Mouse (Mus musculus) erythroid progenitor cell, adult 5-6 weeks (primary cell): ENCODE results near the gene Cldn6. TPM values are rescaled to one million over a fixed set of nuclear protein-coding genes. Genes with fewer than 3 reads are reported as not detected.

Experiments
- ATAC-seq: replicated peaks from 2 replicates; pipeline ENCODE4 v1.8.0; 2016; ENCODE audit warnings: moderate number of reproducible peaks, mild to moderate bottlenecking, moderate TSS enrichment, inconsistent platforms; ENCODE audit not compliant: poor library complexity, low FRiP score, severe bottlenecking
- total RNA-seq, 2 experiments: library from RNA; stranded (forward) in 1 of 2; stranded (reverse) in 1 of 2; fragments of 150-400 nt in 1 of 2; fragments of 186-747, 209-891 nt in 1 of 2; gene quantifications; 2 replicates each; pipeline versions ENCODE4 v1.2.3 to v1.2.4; 2015 to 2017; ENCODE audit warnings: low replicate concordance in 2 of 2

Cldn6 gene
- total RNA-seq, 2 experiments from 2014 or later: not detected

DNA sequence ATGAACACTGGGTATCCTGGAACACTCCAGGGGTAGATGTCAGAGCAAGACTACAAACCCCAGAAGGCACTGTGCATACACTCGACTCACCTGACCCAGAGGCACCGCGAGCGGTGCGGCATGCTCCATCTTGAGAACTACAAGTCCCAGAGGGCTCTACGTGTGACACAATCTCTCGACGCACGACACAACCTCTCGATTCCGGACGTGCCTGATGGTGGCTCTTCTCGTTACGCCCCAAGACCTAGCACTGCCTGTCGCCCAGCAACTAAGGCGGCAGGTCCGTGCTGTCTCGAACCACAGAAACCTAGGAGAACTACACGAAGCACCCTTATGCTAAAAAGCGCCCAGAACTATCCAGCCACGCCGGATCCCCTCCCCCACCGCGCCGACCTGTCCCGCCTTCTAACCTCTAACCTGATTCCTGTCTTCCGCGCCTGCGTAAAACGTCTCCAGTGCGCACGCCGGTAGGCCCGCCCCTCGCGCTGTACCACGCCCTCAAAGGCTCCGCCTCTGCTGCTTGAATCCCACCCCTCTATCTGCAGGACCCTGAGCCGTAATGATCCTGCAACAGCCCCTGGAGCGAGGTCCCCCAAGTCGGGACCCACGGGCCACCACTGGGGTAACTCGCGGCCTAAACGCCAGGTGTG is 5.5 kb upstream of the Cldn6 start, which contains the start of the genes Hcfc1r1 and Thoc6:
Gene Hcfc1r1 (plus strand): TSS at position 173 of the 650 bp plus-strand sequence.
Gene Thoc6 (minus strand): TSS at position 459 of the 650 bp plus-strand sequence.
- ATAC-seq: peak; percentile 90

DNA sequence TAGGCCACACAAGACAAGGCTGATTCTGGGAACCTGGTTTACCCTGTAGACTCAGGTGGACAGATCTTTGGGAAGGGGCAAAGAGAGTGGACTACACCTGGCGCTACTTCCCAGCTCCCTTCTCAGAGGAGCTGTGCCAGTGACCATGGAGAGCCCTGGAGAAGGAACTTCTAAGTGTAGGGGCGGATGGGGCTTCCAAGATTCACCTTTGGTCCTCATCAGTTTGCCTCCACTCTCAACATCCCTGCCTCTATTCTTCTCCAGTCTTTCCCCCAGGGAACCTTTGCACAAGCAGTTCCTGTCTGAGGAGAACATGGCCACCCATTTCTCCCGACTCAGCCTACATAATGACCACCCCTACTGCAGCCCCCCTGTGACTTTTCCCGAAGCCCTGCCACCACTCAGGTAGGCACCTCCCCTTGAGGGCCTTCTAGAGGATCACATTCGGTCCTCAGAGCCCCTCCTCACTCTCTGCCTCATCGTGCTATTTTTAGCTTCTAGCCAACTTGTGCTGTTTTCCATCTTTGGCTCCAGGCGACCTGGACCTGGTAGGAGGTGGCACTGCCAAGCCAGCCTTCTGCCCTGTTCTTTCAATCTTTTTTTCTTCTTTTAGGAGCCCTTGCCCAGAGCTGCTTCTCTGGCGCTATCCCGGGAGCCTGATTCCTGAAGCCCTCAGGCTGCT is 4.6 kb upstream of the Cldn6 start:
- no peak for ATAC-seq

DNA sequence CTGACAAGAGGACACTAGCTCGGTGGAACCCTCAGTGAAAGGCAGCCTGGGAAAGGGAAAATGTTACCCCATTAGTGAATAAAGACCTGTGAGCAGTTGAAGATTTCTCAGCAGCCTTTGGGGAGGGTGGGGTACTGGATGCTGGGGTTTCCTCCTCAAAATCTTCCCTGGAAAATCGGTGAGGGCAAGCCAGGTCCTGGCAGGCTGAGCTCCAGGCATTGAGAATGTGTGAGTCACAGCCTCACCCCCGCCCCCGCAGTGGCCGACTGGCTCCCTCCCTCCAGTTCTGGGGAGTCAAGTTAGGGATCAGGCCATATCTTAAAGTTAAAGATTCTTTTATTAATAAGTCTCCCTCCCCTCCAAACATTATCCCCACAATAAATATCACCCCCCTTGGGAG is 3.9 kb upstream of the Cldn6 start:
- no peak for ATAC-seq

DNA sequence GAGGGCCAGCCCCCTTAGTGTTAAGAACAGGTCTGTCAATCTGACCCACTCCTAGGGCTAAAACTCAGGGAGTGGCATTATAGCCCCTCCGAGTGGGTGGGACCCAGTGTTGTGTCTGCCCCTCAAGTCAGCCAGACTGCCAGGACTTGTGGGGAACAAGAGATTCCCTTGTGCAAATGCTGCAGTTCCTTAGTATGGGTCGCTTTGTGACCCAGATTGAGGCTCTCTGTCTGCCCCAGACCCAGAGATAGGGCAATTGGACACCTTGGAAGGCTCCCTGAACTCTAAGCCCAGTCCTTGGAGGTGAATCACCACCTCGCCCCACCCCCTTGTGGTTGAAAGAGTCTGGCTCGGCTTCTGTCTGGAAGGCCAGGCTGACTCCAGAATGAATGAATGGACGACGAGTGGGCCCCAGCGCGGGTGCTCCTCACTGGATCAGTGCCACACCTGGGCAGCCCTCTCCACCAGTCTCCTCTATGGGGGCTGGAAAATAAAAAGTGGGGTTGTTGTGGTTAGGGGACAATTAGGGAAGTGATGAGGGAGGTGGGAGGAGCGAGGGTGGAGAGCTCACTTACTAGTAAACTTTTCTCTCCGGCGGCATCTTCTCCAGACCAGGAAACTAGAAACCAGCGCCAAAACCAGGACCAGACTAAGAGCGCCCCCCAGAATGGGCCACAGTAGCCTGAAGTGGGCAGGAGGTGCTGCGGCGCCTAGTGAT is 3.3 kb upstream of the Cldn6 start:
- ATAC-seq: no peak

DNA sequence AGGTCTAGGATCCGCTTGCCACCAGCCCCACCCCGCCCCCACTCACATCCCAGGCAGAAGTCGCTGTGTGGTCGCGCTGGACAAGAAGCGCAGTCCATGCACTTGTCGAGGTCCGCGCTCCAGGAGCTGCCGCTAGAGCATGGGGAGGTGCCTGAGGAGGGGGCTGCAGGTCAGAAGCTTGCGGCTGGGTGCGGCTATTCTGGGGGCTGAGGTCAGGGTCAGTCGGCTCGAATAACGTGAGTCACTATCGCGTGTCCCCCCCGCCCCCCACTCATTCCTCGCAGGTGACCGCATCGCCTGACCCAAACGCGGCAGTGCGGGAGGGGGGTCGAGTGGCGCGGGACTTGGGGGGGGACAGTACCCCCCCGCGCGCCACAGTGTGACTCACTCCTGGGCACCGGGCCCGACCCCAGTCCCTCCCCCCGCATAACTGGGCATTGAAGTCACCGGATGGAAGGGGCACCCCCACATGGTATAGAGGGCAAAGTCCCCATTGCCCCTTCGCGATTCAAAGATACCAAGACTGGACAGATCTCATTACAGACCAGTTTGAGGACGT is 2.5 kb upstream of the Cldn6 start:
- no peak for ATAC-seq

DNA sequence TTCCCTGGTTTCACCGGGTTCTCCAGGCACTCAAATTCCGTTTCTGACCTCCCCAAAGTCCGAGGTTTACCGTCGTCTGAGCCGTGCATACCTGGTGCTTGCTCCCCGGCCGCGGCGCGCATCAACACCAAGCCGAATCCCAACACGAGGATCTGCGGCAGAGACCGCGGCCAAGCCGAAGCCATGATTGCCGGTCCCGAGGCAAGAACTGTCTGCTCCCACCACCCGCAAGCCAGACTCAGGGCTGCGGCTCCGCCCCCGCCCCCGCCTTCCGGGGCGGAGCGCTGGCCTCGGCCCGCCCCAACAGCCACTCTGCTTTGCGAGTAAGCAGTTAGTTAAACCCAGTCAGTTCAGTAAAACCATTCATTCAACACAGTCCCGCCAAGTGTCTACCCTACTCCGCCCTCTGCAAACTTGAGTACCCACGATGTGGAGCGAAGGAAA is 1.8 kb upstream of the Cldn6 start, which contains the start of gene Tnfrsf12a:
Gene Tnfrsf12a (minus strand): TSS at position 233 of the 444 bp plus-strand sequence.
- peak; percentile 61 for ATAC-seq

DNA sequence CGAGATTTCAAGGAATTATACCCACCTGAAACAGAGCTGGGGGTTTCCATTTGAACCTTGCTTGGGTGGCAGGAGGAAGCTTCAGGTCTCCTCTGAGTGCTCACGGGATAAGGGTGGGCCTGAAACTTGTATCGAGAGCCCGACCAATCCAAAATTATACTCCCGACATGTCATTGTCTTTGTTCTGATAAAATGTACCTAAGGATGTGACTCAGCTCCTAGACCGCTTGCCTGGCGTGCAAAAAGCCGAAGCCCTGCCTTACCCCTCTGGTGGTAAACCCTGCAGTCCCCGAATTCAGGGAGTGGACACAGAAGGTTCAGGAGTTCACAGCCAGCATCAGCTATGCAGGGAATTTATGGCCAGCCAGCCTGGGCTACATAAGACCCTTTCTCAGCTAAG is 1.3 kb downstream of the Cldn6 start:
- ATAC-seq: no peak

DNA sequence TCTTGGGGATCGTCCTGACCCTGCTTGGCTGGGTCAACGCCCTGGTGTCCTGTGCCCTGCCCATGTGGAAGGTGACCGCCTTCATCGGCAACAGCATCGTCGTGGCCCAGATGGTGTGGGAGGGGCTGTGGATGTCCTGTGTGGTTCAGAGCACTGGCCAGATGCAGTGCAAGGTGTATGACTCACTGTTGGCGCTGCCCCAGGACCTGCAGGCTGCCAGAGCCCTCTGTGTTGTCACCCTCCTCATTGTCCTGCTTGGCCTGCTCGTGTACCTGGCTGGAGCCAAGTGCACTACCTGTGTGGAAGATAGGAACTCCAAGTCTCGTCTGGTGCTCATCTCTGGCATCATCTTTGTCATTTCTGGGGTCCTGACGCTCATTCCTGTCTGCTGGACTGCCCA is 2.0 kb downstream of the Cldn6 start:
- ATAC-seq: no peak

DNA sequence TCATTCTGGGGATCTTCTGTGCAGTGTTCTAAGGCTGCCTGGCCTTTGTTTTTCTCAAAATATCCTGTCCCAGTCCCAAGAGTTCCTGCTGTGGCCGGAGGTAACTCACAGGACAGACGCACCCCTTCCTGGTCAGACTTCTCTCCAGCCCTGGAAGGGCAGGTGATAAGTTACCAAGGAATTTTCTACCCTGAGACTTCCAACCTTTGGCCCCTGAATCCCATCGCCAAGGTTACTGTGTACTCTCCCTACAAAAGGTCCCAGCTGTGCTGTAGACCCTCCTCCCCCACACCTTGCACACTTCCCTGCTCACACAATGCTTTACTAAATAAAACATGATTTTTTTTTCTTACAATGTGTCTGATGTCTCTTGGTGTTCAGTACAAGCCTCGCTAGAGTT is 3.0 kb downstream of the Cldn6 start:
- ATAC-seq: no peak

DNA sequence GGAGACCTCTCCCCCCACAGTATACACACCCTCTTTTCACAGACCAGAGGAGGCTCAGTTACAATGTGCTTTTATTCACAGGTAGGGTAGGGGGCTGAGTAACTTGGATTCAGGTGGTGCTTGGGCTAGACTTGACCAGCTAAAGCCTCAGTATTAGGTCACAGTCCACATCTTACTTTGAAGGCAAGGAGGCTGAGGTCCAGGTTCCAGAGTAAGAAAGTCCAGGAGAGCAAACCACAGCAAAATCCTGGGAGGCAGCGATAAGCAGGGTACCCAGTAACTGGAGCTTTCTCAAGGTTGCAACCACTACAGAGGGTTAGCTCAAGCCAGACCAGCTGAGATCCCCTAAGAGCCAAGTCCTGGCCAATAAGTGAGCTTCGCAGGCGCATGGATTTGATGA is 3.5 kb downstream of the Cldn6 start:
- no peak for ATAC-seq

DNA sequence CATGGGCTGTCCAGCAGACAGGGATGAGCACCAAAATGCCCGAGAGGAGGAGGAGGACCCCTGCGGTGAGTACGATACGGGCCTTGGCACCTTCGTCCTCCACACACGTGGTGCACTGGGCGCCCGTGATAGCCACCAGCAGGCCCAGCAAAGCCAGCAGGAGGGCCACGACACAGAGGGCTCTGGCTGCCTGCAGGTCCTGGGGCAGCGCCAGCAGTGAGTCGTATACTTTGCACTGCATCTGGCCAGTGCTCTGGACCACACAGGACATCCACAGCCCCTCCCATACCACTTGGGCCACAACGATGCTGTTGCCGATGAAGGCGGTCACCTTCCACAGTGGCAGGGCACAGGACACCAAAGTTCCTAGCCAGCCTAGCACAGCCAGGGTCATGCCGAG is 4.2 kb downstream of the Cldn6 start:
- ATAC-seq: no peak; the same call in 1 of the 2 replicates

DNA sequence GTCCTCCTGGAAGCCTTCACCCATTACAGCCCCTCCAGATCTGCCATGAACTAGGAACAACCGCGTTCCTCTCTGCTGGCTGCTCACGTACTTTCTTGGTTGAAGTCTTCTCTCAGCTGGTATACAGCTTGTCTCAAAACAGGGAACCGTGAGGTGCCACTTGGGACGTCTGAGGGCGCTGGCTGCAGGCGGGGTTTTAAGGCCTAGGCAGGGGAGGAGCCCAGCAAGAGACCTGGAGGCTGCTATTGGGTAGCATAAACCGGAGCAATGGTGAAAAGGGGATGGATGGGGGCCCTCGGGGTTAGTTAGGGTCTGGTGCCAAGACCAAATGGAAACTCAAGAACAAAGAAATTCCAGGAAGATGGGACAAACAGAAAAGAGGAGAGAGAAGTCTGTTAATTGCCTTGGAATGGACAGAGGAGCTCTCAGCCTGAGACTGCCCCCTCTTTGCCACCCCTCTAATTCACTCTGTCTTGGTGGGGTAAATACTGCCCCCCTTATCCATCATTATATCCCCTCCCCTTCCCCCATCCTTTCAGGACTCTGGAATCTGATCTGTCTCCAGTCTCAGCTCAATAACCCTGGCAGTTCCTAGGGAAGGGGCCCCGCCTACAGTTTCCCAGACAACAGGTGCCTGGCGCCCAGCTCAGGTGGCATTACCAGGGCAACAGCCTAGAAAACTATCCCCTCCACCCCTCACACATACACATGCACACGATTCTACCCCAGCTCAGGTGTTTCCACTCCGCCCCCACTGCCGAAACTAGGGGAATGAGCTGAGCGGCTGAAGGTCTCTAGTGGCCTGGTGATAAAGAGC is 5.0 kb downstream of the Cldn6 start, which contains the start of gene Cldn9:
Gene Cldn9 (minus strand): TSS at position 171 of the 817 bp plus-strand sequence.
- no peak for ATAC-seq

DNA sequence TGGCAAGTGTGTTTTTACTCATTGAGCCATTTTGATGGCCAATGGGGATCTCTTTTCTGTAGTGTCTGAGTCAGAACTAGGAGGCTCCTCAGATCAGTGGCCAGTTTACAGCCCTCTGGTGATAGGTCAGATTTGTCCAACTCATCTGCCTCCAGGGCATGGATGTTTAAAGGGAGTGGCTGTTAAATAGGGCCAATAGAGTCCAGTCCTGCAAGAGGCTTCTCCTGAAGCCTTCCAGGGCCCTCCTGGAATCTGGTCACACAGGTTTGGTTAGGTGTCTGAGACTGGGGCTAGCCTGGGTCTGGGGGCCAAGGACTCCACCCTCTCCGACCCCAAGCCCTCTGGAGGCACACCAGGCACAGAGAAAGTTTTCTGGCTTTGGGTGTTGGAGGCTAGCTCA is 15.4 kb downstream of the Cldn6 start:
- no peak for ATAC-seq

DNA sequence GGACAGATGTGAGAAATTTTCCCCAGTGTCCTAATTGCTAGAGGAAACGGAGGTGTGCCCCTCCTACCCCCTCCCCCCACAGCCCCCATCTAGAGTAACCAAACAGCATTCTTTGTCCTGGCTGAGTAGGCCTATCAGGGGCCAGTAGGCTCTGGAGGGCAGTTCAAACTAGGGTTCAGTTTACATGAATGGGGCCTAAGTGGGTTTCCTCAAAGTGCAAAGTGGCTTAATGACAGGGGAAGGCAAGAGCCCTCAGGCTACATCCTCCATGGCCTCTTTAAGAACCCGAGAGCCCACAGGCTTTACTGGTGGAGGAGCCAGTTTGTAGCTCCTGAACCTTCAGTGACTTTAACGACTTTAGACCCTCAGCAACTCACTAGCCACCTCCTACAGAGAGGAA is 16.8 kb downstream of the Cldn6 start:
- ATAC-seq: no peak

DNA sequence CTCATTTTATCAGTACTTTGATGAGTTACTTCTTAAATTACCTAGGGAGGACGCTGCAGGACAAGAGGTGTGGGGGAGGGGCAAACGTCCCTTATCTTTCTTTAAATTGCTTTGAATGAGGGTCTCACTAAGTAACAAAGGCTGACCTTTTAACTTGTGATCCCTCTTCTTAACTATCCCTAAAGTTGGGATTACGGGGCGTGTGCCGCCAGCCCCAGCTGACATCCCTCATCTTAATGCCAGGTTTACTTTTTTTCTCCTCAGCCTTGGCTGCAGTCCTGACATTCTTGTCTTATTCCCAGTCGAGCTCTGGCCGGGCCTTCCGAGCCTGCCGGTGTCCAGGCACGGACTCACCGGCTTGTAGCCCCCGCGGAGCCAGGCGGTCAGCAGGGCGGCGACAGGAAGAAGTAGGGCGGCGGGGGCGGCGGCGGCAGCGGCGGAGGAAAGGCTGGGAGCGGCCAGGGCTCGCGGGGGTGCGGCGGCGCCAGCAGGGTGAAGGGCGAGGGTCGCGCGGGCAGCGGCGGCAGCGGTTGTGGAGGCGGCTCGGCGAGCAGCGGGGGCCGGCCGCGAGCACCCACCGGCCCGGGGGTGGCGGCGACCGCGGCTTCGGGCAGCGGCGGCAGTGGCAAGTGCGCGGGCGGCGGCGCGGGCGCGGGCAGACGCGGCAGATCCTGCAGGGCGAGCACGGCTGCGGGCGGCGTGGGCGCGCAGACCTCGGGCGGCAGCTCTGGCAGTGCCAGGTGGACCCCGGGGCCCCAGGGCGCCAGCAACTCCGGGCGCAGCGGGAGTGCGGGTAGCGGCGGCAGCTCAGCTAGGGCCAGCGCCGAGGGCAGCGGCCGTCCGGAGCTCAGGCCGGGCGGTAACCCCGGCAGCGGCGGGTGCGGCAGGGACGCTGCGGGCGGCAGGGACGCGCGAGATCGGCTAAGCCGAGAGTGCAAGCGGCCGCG is 20.4 kb downstream of the Cldn6 start:
- peak; percentile 46; the same call in 1 of the 2 replicates for ATAC-seq

DNA sequence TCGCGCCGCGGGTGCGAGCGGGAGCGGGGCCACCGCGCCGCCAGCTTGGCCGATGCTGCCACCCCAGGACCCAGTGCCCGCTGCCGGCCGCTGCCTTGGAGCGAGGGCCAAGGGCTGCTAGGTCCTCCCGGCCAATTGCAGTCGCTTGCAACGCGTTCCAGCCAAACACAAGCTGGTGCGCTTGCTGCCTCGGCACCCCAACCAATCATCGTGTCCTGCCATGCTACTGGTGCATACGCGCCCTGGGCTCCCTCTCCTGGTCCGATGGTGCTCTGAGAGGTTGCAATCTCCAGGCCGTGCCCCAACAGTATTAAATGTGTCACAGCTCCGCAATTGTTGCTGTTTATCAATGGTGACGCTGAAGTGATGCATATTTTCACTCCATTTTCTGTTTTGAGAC is 21.0 kb downstream of the Cldn6 start:
- peak; percentile 84 for ATAC-seq

DNA sequence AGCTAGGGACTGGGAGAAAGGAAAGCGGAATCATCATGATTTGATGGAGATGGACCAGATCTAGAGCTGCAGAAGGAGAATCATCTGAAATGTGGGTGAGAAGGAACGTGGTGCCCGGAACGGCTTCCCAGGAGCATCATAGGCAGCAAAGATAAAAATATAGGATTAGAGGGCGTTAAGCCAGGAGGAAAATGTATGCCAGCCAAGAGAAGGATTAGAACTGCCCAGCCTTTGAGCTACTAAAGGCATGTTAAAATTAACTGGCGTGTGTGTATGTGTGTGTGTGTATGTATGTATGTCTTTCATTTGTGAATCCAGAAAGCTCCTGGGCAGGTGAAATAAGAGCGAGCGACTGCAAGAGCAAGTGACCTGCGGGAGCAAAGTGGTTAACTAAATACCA is 24.3 kb downstream of the Cldn6 start:
- ATAC-seq: no peak

DNA sequence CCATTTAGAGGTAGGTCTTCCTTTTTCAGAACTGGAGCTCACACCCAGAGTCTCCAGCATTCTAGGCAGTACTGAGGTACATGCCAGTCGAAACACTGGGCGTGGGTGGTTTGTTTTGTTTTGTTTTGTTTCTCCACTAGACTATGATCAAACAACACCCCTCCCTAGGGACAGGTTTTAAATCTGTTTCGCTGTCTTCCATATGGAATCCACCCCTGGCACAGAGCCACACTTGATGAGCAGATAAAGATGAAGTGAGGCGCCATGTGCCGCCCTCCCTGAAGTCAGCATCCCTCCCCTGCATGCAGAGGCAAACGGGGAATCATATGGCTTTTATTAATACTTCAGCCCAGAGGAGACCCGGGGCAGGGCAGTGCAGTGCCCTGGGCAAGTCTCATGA is 25.7 kb downstream of the Cldn6 start:
- no peak for ATAC-seq
